Mouse (Mus musculus): Measurements from ENCODE around the gene Nos1ap.

The Nos1ap gene

DNA sequence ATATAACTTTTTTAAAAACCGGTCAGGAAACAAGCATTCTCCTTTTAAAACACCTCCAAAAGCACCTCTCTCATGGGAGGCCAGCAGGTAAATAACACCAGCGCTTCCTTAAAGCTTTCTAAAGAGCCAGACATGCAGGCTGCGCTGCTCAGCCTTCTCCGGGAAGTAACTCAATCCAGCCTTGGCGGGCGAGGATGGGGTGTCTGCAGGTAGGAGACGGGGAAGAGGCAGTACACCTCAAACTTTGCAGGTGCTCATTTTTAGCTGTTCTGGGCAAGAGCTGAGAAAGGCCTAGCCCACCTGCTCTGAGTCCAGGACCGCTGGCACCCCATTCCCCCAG, 812 bp downstream of the Nos1ap start:
- in situ Hi-C loops (cut with MseI, MboI), result no loop called here

DNA sequence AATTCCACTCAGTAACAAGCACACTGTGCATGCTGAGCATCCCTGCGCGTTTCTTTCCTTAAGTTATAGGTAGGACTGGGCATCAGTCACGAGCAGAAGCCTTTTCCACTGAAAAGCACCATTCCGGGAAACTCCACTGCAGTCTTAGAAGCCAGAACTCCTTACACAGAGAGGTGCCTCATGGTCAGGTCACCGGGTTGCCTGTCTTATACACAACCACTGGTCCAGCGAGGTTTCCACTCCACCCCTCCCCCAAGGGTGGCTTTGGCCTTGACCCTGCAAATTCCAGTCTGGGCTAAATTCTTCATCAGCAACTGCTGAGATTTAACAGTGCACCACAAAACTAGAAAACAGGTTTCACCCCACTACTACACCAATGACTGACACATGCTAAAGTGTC, 1.3 kb downstream of the Nos1ap start:
- in situ Hi-C loops (cut with MseI, MboI), result no loop called here

DNA sequence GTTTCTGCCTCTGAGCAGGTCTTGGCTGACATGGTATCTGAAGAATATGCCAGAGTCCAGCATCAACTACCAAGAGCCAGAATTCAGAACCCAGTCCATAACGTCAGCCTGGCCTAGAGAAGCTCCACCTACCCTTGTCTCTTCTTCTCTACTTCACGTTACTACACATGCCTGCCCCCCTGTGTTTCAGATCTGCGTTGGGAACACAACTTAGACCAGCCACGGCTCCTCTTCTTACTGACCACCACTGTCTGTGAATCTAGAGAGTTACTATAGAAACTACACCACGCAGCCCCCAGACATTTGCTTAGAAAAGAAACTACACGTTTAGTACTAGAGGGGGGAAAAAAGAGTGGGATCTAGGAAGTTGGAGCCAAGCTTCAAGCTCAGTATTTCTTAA, 2.9 kb downstream of the Nos1ap start:
- in situ Hi-C loops (cut with MseI, MboI), result no loop called here

DNA sequence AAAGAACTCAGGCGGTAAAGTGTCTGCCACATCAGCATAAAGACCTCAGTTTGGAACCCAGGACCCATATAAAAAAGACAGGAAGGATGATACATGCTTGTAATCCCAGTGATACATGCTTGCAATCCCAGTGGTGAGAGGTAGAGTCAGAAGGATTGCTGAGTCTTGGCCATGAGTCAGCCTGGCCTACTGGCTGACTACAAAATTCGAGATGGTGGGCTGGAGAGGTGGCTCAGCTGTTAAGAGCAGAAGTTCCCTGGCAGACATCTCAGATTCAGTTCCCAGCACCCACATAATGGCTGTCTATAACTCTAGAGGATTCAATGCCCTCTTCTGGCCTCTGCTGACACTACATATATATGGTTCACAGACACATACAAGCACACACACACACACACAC, 5.7 kb downstream of the Nos1ap start:
- in situ Hi-C loops (cut with MseI, MboI), result no loop called here

DNA sequence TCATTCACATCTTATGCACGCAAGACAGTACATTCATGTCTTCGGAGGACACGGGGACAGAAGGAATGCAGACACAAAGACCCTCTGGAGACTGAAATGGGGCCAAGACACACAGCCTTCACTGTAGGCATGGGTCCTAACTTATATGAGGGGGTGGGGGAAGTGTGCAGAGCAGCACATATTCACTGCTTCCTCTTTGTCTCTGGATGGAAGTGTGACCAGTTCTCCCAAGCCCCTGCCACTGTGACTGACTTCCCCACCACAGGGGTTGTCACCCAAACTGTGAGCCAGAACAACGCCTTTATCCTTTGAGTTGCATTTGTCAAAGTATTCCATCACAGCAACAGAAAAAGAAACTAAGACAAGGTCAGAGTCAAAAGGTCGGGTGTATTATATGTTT, 7.3 kb downstream of the Nos1ap start:
- in situ Hi-C loops (cut with MseI, MboI), result no loop called here

DNA sequence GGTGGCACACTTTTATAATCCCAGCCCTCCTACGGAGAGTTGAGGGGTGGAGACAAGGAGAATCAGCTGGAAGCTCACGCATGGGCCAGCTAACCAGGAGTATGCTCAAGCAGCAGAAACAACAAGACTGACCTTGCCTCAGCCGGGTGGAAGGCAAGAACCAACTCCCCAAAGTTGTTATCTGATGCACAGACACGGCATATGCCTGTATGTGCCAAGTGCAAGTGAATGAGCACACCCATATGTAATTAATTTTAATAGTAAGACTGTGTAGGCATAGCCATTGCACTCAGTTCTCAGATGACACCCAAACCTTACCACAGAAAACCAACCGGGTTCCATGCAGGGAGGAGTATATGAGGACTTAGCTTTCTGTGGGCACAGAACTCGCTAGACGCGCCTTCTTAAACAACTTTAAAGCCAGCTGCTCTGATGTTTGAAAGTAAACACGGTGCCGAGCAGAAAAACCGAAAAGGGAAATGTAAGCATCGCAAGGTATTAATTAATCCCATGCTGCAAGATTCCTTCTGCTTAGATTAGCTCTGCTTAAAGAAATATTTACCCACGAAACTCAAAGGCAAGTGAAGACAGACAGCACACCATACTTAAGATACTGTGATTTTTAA, 9.1 kb downstream of the Nos1ap start:
- in situ Hi-C loops (cut with MseI, MboI), result no loop called here

DNA sequence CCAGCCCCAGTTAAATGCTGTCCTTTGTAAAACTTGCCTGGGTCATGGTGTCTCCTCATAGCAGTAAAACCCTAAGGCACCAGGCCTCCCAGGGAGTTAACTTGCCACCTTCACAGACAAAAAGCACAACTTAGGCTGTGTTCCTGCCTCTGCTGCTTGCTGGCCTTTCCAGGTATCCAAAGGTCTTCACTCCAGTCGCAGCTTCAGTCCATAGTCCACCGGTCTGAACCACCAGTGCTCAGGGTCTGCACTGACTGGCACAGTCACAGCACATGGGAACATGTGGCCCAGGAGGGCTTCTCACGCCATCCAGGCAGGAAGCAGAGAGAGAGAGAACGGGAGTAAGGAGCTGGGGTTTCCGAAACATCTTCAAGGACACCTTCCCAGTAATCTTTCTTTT, 10.2 kb downstream of the Nos1ap start:
- in situ Hi-C loops (cut with MseI, MboI), result no loop called here

DNA sequence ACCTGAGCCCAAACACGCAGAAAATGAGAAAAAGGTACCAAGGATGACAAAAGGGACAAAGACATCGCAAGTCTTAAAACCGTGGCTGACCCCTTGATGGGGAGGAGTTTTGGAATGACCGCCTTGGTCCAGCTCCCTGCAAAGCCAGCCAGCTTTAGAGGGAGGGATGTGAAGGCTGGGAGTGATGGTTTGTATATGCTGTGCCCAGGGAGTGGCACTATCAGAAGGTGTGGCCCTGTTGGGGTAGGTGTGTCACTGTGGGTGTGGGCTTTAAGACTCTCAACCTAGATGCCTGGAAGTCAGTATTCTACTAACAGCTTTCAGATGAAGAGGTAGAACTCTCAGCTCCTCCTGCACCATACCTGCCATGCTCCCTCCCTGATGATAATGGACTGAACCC, 10.6 kb downstream of the Nos1ap start:
- in situ Hi-C loops (cut with MseI, MboI), result no loop called here

DNA sequence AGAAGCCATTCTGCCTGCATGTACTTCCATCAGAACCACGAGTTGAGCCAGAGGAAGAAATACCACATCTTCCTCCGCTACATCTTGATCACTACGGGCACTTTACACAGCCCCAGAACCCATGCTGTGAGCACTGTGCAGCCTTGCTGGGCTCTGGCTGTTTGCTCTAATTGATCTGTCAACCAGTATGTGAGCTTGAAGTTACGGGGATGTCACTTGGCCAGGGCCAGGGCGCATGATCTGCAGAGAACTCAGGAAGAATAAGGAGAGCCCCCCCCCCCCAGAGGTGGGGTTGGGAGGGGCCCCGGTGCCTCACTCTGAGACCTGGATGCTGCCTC, 13.0 kb downstream of the Nos1ap start:
- in situ Hi-C loops (cut with MseI, MboI), result no loop called here

DNA sequence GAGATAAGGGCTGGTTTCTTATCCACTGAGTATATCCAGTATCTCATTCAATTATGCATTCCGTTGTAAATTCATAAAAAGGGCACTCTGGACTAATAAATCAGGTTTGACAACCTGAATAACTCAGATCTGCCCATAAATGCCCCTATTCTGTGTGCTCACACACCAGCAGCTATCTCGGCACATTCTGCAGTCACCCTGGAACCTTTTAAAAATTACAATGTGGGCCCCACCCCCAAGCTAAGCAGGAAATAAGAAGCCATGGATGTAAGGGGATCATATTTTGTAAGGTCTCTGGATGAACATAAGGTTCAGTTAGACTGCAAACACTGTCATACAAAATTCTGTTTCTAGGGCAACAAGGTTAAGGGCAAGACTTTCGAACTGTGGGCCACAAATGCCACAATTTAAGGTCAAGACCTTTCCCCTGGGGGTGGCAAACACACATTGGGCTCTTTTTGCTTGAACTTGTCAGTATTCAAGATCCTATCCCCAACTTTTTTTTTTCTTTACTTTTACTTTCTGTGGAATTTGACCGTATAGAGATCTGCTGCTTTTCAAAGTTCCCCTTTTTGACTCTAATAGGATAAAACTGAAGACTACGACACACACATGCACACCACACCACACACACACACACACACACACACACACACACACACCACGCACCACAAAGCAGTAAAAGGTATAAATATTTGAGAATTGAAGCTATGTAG, 13.5 kb downstream of the Nos1ap start:
- in situ Hi-C loops (cut with MseI, MboI), result no loop called here

DNA sequence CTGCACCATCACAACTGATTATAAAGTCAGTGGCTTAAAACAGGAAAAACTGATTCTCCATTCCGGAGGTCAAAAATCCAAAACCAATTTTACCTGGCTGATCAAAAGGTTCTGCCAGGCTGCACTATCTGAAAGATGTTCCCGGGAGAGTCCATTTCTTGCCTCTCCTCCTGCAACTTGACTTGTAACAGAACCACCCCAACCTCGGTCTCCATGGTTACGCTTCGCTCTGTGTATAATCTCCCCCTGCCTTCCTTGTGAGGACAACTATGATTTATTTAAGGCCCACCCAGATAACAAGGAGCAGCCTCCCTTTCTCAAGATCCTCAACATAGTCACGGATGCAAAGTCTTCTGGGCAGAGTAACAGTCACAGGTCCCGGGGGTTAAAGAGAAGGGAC, 16.5 kb downstream of the Nos1ap start:
- in situ Hi-C loops (cut with MseI, MboI), result no loop called here

DNA sequence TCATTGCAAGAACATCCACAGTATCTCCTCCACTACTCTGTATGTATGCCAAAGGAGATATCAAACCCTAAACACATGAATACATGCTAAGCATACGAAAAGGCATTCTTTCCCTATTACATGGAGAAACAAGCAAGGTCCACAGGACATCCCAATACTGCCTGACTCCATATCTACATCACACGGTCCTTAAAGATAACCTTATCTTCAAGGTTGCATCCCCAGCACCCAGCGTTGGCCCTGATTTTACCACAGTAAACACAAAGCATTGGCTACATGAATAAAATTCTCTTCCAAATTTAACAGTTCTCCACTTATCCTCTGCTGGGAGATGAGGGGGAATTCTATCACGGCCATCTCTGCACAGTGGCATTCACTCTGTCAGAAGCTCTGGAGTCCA, 22.7 kb downstream of the Nos1ap start:
- in situ Hi-C loops (cut with MseI, MboI), result no loop called here

DNA sequence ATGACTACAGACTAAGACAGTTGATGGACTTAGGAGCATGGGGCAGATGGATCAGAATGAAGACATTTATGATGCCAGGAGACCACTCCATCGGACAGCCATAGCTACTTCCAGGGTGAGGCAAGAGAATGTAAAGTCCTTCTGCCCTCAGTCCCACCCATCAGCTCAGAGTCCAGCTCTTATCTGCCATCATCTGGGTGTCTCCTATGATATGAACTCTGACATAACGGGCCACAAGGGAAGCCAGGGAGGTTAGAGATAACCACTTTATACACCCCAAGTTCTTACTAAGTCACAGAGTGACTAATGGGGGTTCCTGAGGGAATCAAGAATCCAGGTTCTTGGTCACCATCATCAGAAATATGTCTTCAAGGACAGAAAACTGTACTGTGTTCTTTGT, 23.1 kb downstream of the Nos1ap start:
- in situ Hi-C loops (cut with MseI, MboI), result no loop called here

DNA sequence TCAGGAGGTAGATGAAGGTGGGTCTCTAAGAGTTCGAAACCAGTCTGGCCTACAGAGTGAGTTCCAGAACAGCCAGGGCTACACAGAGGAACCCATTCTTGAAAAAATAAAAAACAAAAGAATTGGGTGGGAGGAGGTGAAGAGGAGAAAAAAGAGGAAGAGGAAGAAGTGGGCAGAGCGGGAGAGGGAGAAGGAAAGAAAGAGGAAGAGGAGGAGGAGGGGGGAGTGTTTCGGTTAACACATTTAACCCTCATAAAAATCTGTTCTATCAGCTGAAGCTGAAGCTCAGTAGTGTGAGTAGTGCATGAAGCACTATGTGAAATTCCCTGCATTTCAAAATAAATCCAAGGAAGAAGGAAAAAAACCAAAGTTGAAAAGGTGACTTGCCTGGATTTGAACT, 24.7 kb downstream of the Nos1ap start:
- in situ Hi-C loops (cut with MseI, MboI), result no loop called here

DNA sequence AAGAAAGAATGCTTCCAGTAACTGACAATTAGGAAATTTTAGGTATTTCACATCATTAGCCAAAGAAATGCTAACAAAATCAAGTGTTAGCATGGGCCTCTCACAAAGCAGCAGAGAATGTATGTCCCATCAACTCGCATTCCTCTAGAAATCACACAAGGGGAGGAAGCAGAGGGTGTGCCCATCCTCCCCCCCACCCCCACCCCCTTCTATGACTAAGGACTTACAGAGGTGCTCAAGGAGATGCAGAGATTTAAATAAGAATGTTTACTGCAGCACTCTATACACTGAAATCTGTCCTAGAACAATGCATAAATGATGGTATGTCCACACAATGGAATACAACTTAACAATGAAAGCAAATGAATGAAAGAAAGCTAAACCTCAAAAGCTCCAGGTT, 27.2 kb downstream of the Nos1ap start:
- in situ Hi-C loops (cut with MseI, MboI), result no loop called here

DNA sequence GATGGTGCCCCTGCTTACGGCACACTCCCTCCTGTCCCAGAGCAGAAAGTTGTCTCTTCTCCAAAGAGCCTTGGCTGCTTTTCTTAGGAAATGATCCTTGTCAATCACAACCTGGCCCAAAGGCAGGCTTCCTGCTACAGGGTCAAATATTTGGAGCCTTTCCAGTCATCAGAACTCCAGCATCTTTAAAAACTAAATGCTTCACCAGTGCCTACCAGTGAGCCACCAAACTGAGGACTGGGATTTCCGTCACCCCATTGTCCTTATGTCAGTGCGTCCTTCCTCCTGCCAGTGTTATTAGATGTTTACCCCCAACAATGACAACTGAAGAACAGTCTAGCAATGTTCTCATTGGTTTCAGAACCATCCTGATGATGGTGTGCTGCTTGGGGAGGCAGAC, 28.9 kb downstream of the Nos1ap start:
- in situ Hi-C loops (cut with MseI, MboI), result no loop called here

DNA sequence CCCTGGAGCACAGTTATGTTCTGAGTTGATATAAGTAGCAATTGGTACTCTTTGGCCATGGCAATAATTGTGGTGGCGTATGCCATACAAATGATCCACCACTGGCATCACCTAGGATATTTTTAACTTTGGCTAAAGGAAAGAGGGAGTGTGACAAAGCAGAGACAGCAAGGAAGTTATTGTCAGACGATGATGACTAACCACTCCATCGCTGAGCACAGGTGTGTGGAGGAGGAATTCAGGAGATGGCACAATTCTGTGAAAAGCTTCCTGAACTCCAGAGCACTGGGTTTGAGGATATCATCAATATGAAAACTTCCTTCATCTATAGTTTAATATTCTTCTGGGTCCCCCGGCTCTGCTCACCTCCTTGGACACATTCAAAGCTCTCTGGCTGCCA, 31.7 kb downstream of the Nos1ap start:
- in situ Hi-C loops (cut with MseI, MboI), result no loop called here

DNA sequence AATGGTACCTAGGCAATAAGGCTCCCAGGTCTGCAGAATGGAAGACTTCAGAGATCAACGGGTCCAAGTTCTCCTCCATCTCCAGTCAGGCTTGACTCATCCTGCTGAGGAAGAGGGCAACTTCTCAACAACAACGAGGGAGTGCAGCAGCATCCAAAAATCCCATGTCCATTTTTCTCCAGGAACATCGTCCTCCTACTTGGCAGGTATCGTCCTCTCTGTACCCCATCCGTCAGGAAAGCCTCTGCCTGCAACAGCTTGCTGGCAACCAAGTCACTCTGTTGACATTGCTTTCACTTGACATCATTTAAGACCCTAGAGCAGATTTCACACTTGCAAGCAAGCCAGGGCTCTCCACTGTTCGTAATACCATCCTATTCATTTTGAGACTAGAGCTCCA, 33.0 kb downstream of the Nos1ap start:
- in situ Hi-C loops (cut with MseI, MboI), result no loop called here

DNA sequence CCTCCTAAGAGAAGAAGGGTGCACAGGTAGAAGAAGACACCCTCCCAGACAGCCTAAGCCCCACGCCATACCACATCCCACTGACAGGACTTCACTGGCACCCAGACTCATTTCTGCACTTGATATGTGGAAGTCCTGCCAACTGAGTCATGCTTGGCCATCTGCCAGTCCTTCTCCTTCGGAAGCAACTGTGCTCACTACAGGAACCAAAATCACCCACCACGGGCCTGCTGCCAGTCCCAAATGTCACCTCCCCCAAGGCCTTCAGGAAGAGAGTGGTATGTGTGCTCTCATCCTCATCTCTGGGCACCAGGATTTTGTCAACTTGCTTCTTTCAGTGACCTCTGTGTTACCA, 34.7 kb downstream of the Nos1ap start:
- in situ Hi-C loops (cut with MseI, MboI), result no loop called here

DNA sequence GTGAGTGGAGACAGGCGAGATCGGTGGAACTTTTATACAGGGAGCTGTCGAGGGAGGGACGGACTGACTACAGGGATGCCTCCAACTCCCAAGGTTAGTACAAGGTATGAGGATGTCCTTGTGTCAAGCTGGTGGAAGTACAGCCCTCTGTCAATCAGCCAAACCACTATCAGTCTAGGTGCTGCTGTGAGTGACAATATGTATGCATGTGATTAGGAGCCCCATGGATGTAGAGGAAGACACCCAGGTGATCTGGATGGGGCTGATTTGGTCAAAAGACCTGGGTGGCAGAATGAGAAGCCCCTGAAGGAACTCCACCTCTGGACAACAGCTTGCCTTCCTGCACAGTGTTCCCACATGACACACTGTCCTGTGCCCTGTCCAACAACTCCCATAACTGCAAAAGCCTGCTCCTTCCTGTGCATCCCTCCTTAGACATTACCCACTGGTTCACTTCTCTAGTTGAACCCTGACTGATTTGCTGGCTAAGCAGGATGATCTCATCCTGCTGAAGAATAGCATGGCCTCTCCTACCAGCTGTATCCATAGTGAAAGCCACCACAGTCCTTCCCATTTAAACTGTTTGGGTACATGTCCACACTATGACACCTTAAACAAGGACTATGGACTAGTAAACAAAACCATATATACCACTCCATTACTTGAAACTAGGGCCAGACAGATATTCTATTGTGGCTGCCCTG, 35.3 kb downstream of the Nos1ap start:
- in situ Hi-C loops (cut with MseI, MboI), result no loop called here

DNA sequence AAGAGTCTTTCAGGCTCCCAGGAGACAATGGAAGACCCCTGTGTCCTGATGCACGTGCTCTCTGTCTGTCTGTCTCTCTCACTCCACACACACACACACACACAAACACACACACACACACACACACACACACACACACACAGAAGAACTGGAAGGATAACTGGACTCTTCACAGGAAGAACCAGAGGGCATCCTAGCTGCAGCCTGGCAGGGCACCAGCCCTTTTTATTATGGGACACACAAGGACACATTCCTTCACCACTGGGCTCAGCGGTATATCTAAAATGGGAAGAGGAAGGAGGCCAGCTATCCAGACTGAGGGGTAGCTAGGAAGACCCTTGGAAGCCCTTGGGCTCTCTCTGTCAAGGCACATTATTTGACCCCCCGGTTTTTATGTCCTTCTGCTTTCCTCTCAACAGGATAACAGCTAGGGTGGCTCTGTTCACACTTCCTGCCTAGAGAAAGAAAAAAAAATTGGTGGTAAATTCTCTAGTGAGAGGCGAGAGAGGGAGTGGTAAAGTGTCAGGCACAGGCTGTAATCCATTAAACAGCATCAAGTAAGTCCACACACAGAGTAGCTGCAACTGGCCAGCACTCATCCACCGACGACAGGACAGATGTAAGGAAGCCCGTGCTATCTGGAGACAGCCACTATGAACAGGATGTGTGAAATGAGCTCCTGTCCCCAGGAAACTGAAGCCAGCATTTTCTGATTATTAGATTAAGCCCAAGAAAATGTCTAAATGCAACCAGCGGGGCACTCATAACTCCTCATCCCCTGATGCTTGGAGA, 38.8 kb downstream of the Nos1ap start:
- in situ Hi-C loops (cut with MseI, MboI), result no loop called here

DNA sequence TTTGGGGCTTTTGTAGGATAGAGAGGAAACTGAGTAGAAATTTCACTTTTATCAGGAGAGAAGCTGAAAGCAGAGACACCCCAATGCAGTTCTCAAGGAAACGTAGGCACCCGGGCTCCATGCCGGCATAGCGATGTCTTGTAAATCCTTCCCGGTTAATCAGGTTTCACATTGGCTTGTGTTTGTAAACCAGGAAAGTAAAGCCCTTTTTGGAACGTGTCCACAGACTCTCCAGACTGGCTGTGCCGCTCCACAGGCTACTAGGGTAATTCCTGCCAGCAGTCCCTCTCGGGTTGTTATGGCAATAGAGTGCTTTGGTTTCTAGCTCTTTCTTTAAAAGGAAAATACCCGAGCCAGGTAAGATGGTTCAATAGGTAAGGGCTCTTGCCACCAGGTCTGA, 40.6 kb downstream of the Nos1ap start:
- in situ Hi-C loops (cut with MseI, MboI), result no loop called here

All from mouse trophoblast stem cell (cell line).